ENCODE assay signal across 25 mouse cellular contexts in the genomic region with DNA sequence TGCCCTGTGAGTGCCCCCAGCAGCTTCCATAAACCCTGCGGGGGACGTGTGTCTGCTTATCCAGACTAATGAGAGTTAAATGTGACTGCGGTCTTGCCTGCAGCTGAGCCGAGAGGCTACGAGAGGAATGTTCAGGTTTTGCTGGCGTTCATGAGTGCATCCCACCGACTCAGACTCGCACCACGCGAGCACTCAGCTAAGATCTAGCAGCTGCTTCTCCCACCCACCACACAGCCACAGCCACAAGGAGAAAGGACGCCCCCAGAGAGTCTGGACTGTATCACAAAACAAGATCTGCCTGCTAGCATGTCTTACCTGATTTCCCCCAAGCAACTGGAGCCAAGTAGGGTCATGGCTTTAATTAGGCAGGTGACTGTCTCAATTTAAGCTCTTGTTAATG.
DNase-seq lines count a peak whose midpoint lies in the region; ATAC-seq and TF ChIP-seq lines count a peak whose summit lies in the region.
"Had no signal": no experiment of that assay in that cellular context is flagged by ENCODE, and none has a peak within 500 bp of the region (broad histone marks: within the 10 kb centered on the region; RNA-seq: fewer than 3 reads in every experiment).

No protein-coding gene starts in this region.

- no peak overlapping the region for H3K4me2 ChIP-seq in liver, embryonic 12.5 days
- no peak overlapping the region for H3K4me2 ChIP-seq in forebrain, embryonic 14.5 days (ENCODE audit: low read length)
- H3K4me2 ChIP-seq: intestine, embryonic 15.5 days; limb, embryonic 15.5 days; liver, embryonic 15.5 days; lung, embryonic 15.5 days; midbrain, embryonic 15.5 days; neural tube, embryonic 12.5 days had no signal

- DNase-seq in layer of hippocampus, adult 2 months (ENCODE audit: low spot score in 2 of 2): peak in 1 of 2 experiments; percentile 50
- no peak for DNase-seq in layer of hippocampus, adult 9-10 months (ENCODE audit: low spot score)
- DNase-seq in frontal cortex, postnatal 25 days (ENCODE audit: low spot score in 2 of 2): peak; percentile 20 to 25
- peak; percentile 31 to 85 for DNase-seq in left cerebral cortex, postnatal 25 days (ENCODE audit: low spot score in 2 of 2)
- peak; percentile 47 to 51 for DNase-seq in right cerebral cortex, postnatal 36 days (ENCODE audit: low spot score in 2 of 2)
- DNase-seq in lung, postnatal 25 days (ENCODE audit: low spot score): no peak
- DNase-seq in forebrain, embryonic 14.5 days (ENCODE audit: low spot score): no peak
- DNase-seq: cerebellum, adult 18-20 months; cerebellum, postnatal 14 days; gastrocnemius, postnatal 25 days; kidney, adult 8-10 months; kidney, postnatal 14 days; spleen, adult 18-20 months; thymus, postnatal 25 days had no signal

- 62% methylated on average over 11 of the region's 11 CpGs for WGBS in liver, embryonic 12.5 days (ENCODE audit: insufficient replicate concordance)
- WGBS in forebrain, embryonic 14.5 days: 84% methylated on average over 11 of the region's 11 CpGs

- no peak for ATAC-seq in liver, embryonic 12.5 days
- ATAC-seq in forebrain, embryonic 14.5 days: no peak
- ATAC-seq: CD4-positive, CD25-positive, alpha-beta regulatory T cell, adult 4 months; hindbrain, embryonic 16.5 days; intestine, embryonic 15.5 days; midbrain, embryonic 15.5 days had no signal

- intact Hi-C loops in left cerebral cortex, postnatal 25 days (cut with DNase I): loop anchor here (5.0 to 10.0 kb wide), 3 partner anchors 80 to 407 kb away; partner anchors contain the start of gene Tecta

- H3K27me3 ChIP-seq in liver, embryonic 12.5 days (replicated peaks): no peaks in the 10 kb centered on the region
- H3K27me3 ChIP-seq in forebrain, embryonic 14.5 days (replicated peaks; ENCODE audit: control insufficient read depth, insufficient read depth, low read length): no peaks in the 10 kb centered on the region
- H3K27me3 ChIP-seq: intestine, embryonic 15.5 days; limb, embryonic 15.5 days; liver, embryonic 15.5 days; lung, embryonic 15.5 days; midbrain, embryonic 15.5 days; neural tube, embryonic 12.5 days had no signal

- no peak for TF ChIP-seq CTCF in layer of hippocampus, adult 2 months (conservative IDR thresholded peaks at IDR 0.05)

- peak overlapping the region; percentile 72 for H3K27ac ChIP-seq in layer of hippocampus, adult 2 months
- no peak overlapping the region for H3K27ac ChIP-seq in liver, embryonic 12.5 days
- H3K27ac ChIP-seq in forebrain, embryonic 14.5 days (ENCODE audit: low read depth, low read length): no peak overlapping the region
- H3K27ac ChIP-seq: forebrain, embryonic 10.5 days; intestine, embryonic 15.5 days; limb, embryonic 15.5 days; liver, embryonic 15.5 days; lung, embryonic 15.5 days; macrophage; midbrain, embryonic 15.5 days; neural tube, embryonic 12.5 days had no signal

- no peak overlapping the region for H3K9ac ChIP-seq in liver, embryonic 12.5 days
- no peak overlapping the region for H3K9ac ChIP-seq in forebrain, embryonic 14.5 days (ENCODE audit: low read length)
- H3K9ac ChIP-seq: intestine, embryonic 15.5 days; limb, embryonic 15.5 days; liver, embryonic 15.5 days; lung, embryonic 15.5 days; midbrain, embryonic 15.5 days; neural tube, embryonic 12.5 days had no signal

- no peaks in the 10 kb centered on the region for H3K36me3 ChIP-seq in liver, embryonic 12.5 days
- H3K36me3 ChIP-seq in forebrain, embryonic 14.5 days (ENCODE audit: control insufficient read depth, insufficient read depth, low read length): no peaks in the 10 kb centered on the region
- H3K36me3 ChIP-seq: forebrain, embryonic 10.5 days; intestine, embryonic 15.5 days; limb, embryonic 15.5 days; liver, embryonic 15.5 days; lung, embryonic 15.5 days; midbrain, embryonic 15.5 days; neural tube, embryonic 12.5 days had no signal

- H3K9me3 ChIP-seq in liver, embryonic 12.5 days (replicated peaks): no peaks in the 10 kb centered on the region
- H3K9me3 ChIP-seq in forebrain, embryonic 14.5 days (replicated peaks; ENCODE audit: control insufficient read depth, low read length): no peaks in the 10 kb centered on the region
- H3K9me3 ChIP-seq: forebrain, embryonic 10.5 days; intestine, embryonic 15.5 days; limb, embryonic 15.5 days; liver, embryonic 15.5 days; lung, embryonic 15.5 days; midbrain, embryonic 15.5 days; neural tube, embryonic 12.5 days had no signal

- no peaks in the 10 kb centered on the region for H3K4me1 ChIP-seq in liver, embryonic 12.5 days
- H3K4me1 ChIP-seq in forebrain, embryonic 14.5 days (ENCODE audit: control insufficient read depth, insufficient read depth, low read length): peaks cover 7% of the 10 kb centered on the region; the same call in 1 of the 2 replicates
- H3K4me1 ChIP-seq: forebrain, embryonic 10.5 days; liver, embryonic 15.5 days; neural tube, embryonic 12.5 days had no signal

- H3K4me3 ChIP-seq in layer of hippocampus, adult 2 months: no peak overlapping the region
- H3K4me3 ChIP-seq in liver, embryonic 12.5 days: no peak overlapping the region
- no peak overlapping the region for H3K4me3 ChIP-seq in forebrain, embryonic 14.5 days (ENCODE audit: low read depth, low read length)
- H3K4me3 ChIP-seq: forebrain, embryonic 10.5 days; intestine, embryonic 15.5 days; limb, embryonic 15.5 days; liver, embryonic 15.5 days; lung, embryonic 15.5 days; midbrain, embryonic 15.5 days; neural tube, embryonic 12.5 days had no signal

Comparison
In these comparisons a context has a peak if more than half of its experiments do, and no peak if none do; other contexts are left out.
1. DNase-seq: peak in frontal cortex, postnatal 25 days (2 of 2), left cerebral cortex, postnatal 25 days (2 of 2) and right cerebral cortex, postnatal 36 days (2 of 2); none in layer of hippocampus, adult 9-10 months (single experiment), lung, postnatal 25 days (single experiment) and forebrain, embryonic 14.5 days (single experiment).